Mouse (Mus musculus): ENCODE data around the gene Uck2.
A peak's percentile ranks its signal among the peaks of the same experiment; 100 is the strongest.

Gene Uck2

GRCm38 (mm10) chr1:167285320-167285355 is at the start of gene Uck2:
TSS of gene Uck2 (minus strand) at chr1:167285320.
- no peak for DNase-seq

GRCm38 (mm10) chr1:167331106-167331505 is 46.0 kb upstream of the Uck2 start:
- no peak for DNase-seq

GRCm38 (mm10) chr1:167328776-167329175 is 43.7 kb upstream of the Uck2 start:
- no peak for DNase-seq

DNA sequence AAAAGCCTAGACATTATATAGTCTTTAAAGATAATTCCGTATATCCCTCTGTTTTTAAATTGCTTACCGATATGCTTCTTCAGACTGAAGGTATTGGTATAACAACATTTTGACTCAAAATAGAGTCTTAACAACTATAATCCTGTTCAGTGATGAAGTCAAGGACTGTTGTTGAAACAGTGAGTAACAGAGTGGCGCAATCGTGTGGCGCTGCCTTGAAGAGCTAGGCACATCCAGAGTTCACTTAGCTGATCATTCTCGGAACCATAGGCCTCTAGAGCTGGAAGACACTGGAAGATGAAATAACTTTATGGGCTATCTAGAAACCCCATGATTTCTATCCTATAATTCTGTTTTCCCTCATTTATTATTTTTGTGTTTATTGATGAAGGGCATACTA is 36.6 kb upstream of the Uck2 start:
- no peak for DNase-seq

GRCm38 (mm10) chr1:167313220-167313619 is 28.1 kb upstream of the Uck2 start:
- DNase-seq, result no peak

DNA sequence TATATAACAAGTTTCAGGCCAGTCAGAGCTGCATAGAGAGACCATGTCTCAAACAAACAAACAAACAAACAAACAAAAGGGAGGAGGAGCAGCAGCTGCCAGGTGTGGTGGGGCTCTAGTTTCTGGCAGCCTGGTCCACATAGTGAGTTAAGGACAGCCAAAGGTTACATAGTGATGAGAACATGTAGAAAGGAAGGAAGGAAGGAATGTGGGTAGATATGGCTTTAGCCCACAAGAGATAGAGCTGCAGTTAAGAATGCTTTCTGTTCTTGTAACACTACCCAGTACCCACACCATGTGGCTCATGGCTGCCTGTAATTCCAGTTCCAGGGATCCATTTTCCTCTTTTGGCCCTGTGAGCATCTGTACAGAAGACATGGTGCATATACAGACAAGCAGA is 27.2 kb upstream of the Uck2 start:
- DNase-seq, result no peak

- DNase-seq, result peak; percentile 99
Observed at GRCm38 (mm10) chr1:167308261-167309054, 23.3 kb upstream of the Uck2 start, which contains the start of gene Tmco1. TSS of gene Tmco1 (plus strand) at chr1:167308378.

- DNase-seq, result peak in 1 of 2 experiments; percentile 28
Observed at GRCm38 (mm10) chr1:167307674-167308073, 22.6 kb upstream of the Uck2 start.

GRCm38 (mm10) chr1:167306451-167307240 is 21.5 kb upstream of the Uck2 start:
- peak; percentile 48 to 65 for DNase-seq

DNA sequence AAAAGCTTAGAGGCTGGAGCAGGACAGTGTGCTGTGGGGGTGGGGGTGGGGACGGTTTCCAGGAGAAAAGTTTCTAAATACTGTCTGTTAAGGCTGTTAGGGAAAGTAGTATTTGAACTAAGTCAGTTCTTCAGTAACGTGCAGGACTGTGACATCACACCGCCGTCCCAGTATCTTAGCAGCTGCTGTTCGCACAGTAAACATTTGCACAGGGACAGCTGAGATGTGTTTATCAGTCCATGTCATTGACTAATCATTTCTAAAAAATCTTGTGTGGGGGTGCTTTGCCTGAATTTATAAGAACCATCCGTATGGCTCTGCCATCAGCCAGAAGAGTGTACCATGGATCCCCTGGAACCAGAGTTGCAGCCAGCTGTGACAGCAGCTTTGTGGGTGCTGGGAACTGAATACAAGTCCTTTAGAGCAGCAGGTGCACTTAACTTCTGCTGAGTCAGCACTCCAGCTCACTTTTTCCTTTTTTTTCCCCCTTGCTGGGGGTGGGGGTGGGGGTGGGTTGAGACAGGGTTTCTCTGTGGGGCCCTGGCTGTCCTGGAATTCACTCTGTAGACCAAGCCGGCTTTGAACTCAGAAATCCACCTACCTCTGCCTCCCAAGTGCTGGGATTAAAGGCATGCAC is 20.5 kb upstream of the Uck2 start:
- DNase-seq, result no peak

GRCm38 (mm10) chr1:167300122-167300521 is 15.0 kb upstream of the Uck2 start:
- no peak for DNase-seq

- no peak for DNase-seq
Observed at GRCm38 (mm10) chr1:167295679-167296402, 10.7 kb upstream of the Uck2 start.

DNA sequence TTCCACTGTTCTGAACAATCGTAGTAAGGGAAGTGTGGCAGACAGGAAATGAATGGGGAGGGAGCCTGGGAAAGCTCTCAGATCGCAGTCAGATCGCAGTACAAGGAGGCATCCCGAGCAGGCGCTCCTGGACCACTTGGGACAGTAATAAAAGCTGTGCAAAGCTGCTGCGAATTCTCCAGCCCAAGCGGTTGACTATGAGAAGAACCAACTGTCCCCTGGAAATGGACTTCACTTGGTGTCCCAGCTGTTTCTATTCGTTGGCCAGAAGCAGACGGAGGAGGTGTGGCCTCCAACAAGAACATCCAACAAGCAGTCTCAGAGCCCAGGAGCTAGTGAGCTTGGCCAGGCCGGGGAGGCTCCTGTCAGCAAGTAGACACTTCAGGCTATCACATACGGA is 7.3 kb upstream of the Uck2 start:
- no peak for DNase-seq

GRCm38 (mm10) chr1:167291610-167292009 is 6.5 kb upstream of the Uck2 start:
- DNase-seq, result no peak

- no peak for DNase-seq
Observed at GRCm38 (mm10) chr1:167290263-167290592, 5.1 kb upstream of the Uck2 start.

DNA sequence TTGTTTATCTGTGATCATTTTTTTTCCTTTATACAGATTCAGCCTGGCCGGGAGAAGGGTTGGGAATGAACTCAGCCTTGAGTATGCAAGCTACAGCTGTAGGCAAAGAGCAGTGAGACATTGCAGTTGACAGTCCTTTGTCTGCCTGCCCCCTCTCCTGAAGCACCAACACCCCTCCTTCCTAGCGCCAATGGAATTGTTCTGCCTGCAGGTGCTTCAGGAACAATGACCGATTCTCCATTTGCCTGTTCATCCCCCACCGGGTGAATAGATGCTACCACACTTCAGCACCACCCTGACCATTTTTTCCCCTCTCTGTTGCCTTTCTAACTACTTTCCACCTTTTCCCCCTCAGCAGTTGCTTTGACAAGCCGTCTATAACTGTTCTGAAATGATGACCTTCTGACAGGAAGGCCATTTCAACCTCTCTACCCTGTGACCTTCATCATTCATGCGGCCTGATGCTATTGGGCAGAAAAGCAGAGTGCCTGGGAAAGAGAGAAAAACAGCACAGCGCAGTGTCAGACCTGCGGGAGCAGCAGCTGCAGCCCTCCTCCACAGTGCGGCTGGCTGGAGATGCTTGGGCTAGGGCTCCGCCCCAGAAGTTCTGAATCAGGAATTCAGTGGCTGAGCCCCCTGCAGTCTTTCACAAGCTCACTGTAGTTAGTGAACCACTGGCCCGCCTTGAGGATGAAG is 4.6 kb upstream of the Uck2 start:
- DNase-seq, result no peak

DNA sequence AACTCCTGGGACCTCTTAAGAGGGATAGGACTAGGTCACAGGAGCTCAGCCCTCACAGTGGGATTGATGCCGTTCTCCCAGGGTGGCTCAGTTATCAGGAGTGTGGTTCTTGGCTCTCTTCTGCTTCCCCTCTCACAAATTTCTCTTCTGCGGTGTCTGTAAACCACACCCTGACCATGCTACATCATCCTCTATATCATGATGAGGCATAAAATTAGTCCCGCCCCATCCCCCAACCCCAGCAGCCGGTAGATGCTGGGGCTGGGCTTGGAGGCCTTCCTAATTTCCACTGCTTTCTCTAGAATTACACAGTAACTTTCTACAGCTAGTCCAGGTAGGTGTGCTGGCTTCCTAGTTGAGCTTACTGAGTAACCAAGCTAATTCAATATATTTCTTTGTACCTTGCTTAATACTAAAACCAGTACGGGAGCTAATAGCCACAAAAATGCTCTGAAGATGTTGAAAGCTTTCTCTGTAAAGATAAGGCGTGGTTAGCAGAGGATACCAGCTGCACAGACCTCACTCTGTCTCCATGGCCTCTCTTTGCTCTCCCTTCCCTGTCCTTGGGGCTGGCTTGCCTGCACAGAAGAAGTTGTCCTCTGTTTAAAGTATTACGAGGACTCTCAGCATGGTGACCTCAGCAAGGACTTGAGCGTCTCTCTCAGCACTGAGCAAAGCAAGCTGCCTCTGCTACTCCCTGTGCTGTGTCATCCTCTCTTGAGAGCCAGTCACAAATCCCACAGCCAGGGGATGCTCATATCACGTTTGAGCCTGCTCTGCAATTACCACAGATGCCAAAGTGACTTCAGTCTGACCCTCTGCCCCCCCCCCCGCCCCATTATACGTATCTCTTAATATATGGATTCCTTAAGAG is 3.8 kb upstream of the Uck2 start:
- no peak for DNase-seq

GRCm38 (mm10) chr1:167287156-167287555 is 2.0 kb upstream of the Uck2 start:
- no peak for DNase-seq

GRCm38 (mm10) chr1:167285356-167285755 is 236 bp upstream of the Uck2 start:
- no peak for DNase-seq

DNA sequence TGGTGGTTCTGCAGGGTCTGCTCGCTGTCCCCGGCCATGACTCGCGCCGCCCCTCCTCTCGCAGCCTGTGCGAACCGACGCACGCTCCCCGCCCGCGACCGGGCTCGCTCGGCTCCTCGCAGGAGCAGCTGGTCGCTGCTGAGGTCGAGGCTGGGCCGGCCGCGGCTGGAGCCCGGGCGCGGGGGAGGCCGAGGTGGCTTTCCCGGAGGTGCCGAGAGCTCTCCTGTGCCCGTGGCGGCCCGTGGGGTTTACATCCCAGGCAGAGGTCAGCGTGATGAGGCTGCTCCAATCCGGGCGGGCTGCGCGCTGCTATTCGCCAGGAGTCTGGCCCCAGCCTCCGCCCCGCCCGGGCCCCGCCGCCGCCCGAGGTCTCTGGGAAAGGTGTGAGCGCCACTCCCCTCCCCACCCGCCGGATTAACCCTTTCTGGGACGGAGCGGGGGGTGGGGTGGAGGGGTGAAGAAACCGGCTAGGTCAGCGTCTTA is 242 bp downstream of the Uck2 start:
- peak; percentile 97 for DNase-seq

- DNase-seq, result peak; percentile 71 to 75
Observed at GRCm38 (mm10) chr1:167284258-167284836, 773 bp downstream of the Uck2 start.
